Mouse (Mus musculus) spleen, adult 2 months (tissue): ENCODE measurements around the gene Rps2. TPM values are rescaled to one million over a fixed set of nuclear protein-coding genes. Genes with fewer than 3 reads are reported as not detected.

ENCODE experiments used
- DNase-seq, 2 experiments: peaks; one replicate each; pipeline versions ENCODE4 v3.0.0 to v3.0.0-alpha.2; 2012 to 2021; ENCODE audit warnings: low spot score in 2 of 2, low read depth in 1 of 2
- H3K27ac ChIP-seq: fragments of 200-500 bp; 2 replicates; pipeline ENCODE4 v1.5.1; 2012; ENCODE audit warnings: low read length, inconsistent platforms; ENCODE audit not compliant: insufficient read depth
- H3K27me3 ChIP-seq: fragments of 200-500 bp; 2 replicates; pipeline ENCODE4 v1.6.1; 2012; ENCODE audit warnings: mild to moderate bottlenecking, moderate library complexity, low read length, inconsistent platforms; ENCODE audit not compliant: control insufficient read depth, insufficient read depth
- H3K36me3 ChIP-seq: fragments of 200-500 bp; 2 replicates; pipeline ENCODE4 v1.6.1; 2012; ENCODE audit warnings: mild to moderate bottlenecking, low read length, inconsistent platforms; ENCODE audit not compliant: control insufficient read depth, insufficient read depth
- H3K4me1 ChIP-seq: fragments of 200-500 bp; 2 replicates; pipeline ENCODE4 v1.6.1; 2011; ENCODE audit warnings: inconsistent platforms; ENCODE audit not compliant: control insufficient read depth, insufficient read depth, insufficient read length
- H3K4me3 ChIP-seq: fragments of 200-500 bp; 2 replicates; pipeline ENCODE4 v1.5.1; 2011; ENCODE audit warnings: mild to moderate bottlenecking, inconsistent platforms; ENCODE audit not compliant: insufficient read depth, insufficient read length; ENCODE audit errors: extremely low read depth
- CTCF ChIP-seq: fragments of 200-500 bp; IDR thresholded peaks from 2 replicates; pipeline ENCODE4 v1.5.1; 2011; ENCODE audit warnings: mild to moderate bottlenecking, inconsistent platforms; ENCODE audit not compliant: insufficient read depth, insufficient read length, insufficient replicate concordance; ENCODE audit errors: extremely low read depth
- POLR2A ChIP-seq: fragments of 200-500 bp; IDR thresholded peaks from 2 replicates; pipeline ENCODE4 v1.6.1; 2011; ENCODE audit warnings: low read depth, low read length, inconsistent platforms
- WGBS: fragments of 180-500 bp; shearing (Covaris S2); methylation state at CpG from one replicate; pipeline ENCODE4 v1.1.7; 2018; 5-methylcytosine and 5-hydroxymethylcytosine counted together
- polyA plus RNA-seq: library from polyadenylated mRNA; depleted of rRNA; stranded (reverse); fragments of >200 nt; gene quantifications from 2 replicates; pipeline ENCODE4 v1.2.3, GENCODE M21; 2012

The Rps2 gene
- polyA plus RNA-seq, 1 experiment = 2,560 TPM

DNA sequence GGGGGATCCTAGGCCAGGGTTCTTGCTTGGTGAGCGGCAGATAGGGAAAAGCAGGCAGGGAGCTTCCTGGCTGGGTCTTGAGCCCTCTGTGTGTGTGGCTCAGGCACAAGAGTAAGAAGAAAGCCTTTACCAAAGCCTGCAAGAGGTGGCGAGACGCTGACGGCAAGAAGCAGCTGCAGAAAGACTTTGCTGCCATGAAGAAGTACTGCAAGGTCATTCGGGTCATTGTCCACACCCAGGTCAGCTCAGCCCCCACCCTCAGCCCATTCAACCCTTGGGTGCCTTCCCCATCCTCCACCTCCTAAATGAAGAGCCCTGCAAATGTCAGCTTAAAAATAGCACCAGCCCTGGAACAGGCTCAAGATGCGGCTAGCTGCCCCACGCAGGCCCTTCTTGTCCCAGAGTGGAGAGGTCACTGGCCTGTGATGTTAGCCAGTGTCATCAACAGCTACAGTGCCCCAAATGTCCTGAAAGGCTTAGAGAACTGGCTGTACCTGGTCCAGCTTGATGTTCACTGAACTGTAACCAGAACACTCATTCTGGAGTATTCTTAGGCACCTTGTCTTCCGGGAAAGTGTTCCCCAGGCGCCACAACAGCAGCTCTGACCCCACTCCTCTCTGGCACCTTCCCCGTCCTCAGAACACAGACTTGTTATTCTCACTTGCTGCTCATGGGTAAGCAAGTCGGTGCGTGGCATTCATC is 14.5 kb downstream of the Rps2 start:
- WGBS = 88% methylated on average over 12 of the region's 12 CpGs
- no peak for DNase-seq

DNA sequence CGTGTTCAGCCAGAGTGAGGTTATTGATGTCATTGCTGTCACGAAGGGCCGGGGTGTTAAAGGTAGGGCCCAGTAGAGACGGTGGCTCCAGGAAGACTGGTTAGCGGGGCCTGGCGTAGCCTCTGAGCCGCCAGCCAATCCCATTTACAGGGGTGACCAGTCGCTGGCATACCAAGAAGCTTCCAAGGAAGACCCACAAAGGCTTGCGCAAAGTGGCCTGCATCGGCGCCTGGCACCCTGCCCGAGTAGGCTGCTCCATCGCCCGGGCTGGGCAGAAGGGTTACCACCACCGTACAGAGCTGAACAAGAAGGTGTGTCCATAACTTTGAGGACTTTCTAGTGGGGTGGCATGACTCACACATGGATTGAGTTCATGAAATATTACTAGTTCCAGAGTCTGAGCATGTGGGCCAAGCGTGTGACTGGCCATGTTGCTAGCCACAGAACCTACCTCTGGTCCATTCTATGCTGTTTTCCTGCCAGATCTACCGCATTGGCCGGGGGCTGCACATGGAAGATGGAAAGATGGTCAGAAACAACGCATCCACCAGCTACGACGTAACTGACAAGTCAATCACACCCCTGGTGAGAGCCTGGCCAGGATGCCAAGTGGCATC is 15.6 kb downstream of the Rps2 start:
- Histone ChIP-seq H3K27ac (no peak overlapping the region), H3K27me3 (no peaks in the 10 kb centered on the region), H3K4me3 (no peak overlapping the region), H3K4me1 (peaks cover 7% of the 10 kb centered on the region; the same call in 1 of the 2 replicates), H3K36me3 (no peaks in the 10 kb centered on the region)
- TF ChIP-seq POLR2A = no peak
- DNase-seq = no peak
- 90% methylated on average over 21 of the region's 21 CpGs for WGBS

More for the DNA sequence above, 14.5 kb downstream of the Rps2 start:
- Histone ChIP-seq H3K36me3 (no peaks in the 10 kb centered on the region), H3K4me3 (no peak overlapping the region), H3K27me3 (no peaks in the 10 kb centered on the region), H3K4me1 (peaks cover 6% of the 10 kb centered on the region; the same call in 1 of the 2 replicates), H3K27ac (no peak overlapping the region)
- no peak for TF ChIP-seq POLR2A
- TF ChIP-seq CTCF = no peak

DNA sequence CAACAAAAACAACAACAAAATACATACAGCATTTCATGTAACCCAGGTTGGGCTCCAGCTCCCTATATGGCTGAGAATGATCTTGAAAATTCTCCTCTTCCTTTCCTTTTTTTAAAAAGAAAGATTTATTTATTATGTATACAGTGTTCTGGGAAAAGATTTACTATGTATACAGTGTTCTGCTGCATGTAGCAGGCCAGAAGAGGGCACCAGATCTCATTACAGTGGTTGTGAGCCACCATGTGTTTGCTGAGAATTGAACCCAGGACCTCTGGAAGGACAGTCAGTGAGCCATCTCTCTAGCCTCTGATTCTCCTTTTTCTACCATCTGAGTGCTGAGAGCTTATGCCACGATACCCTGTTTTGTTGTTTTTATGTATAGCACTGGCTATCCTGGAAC is 16.6 kb downstream of the Rps2 start:
- no peak for DNase-seq
- TF ChIP-seq POLR2A = no peak
- no peak for TF ChIP-seq CTCF
- no peaks in the 10 kb centered on the region for H3K36me3 ChIP-seq
- H3K27me3 ChIP-seq = no peaks in the 10 kb centered on the region
- H3K4me3 ChIP-seq = no peak overlapping the region
- peaks cover 7% of the 10 kb centered on the region; the same call in 1 of the 2 replicates for H3K4me1 ChIP-seq
- no peak overlapping the region for H3K27ac ChIP-seq
- 82% methylated on average over 1 of the region's 1 CpGs for WGBS

DNA sequence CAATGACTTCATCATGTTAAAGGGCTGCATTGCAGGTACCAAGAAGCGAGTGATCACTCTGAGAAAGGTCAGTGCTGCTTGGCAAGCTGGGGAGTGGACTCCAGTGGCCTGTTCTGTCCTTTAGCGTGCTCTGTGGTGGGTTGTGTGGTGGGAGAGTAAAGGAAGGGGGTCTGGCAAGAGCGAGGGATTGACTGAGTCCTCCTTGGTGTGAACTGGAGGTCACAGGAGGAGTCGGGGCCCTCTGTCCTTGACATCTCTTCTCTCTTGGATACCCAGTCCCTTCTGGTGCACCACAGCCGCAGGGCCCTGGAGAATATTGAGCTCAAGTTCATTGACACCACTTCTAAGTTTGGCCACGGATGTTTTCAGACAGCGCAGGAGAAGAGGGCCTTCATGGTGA is 17.5 kb downstream of the Rps2 start:
- Histone ChIP-seq H3K36me3 (peaks cover 4% of the 10 kb centered on the region), H3K27ac (no peak overlapping the region), H3K27me3 (no peaks in the 10 kb centered on the region), H3K4me3 (no peak overlapping the region), H3K4me1 (peaks cover 7% of the 10 kb centered on the region; the same call in 1 of the 2 replicates)
- WGBS = 91% methylated on average over 7 of the region's 7 CpGs
- DNase-seq = no peak
- no peak for TF ChIP-seq CTCF
- no peak for TF ChIP-seq POLR2A

DNA sequence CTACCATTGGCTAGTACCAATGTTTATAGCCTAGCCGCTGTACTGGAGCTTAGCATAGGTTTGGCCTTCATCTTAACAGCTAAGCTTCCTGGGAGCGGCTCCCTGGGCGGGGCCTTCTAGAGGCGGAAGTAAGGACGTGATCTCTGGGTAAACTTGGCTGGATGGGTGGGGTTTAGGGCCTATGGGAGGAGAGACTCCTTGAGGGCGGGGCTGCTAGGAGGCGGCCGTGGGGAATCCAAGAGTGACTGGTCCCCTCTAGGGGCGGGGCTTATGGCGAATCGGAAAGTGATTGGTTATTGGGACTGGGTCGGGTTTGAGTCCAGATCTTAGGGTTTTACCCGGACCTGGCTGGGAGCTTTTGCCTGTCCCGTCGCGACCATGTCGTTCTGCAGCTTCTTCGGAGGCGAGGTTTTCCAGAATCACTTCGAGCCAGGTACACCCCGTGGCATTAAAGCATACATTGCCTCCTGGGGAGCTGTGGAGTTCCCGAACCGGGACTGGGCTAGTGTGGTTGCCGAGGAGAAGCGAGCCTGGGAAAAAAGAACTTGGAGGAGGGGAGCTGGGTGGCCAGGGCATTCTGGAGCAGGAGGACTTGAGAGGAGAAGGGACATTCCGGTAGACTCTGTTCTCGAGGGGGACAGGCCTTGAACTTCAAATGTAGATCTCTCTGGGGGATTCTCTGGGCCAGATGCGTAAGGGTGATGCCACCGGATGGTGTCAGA is 18.6 kb downstream of the Rps2 start, which contains the start of gene Msrb1:
TSS of gene Msrb1 (plus strand) at position 313 of the 722 bp plus-strand sequence.
- TF ChIP-seq POLR2A (peak; percentile 49; the same call in 1 of the 2 replicates), CTCF (no peak)
- Histone ChIP-seq H3K27me3 (no peaks in the 10 kb centered on the region), H3K27ac (peak within 1 kb of the TSS; percentile 83), H3K4me3 (peak within 1 kb of the TSS; percentile 88), H3K4me1 (peaks cover 7% of the 10 kb centered on the region; the same call in 1 of the 2 replicates), H3K36me3 (peaks cover 6% of the 10 kb centered on the region)
- 1% methylated on average over 29 of the region's 29 CpGs for WGBS
- DNase-seq = peak; percentile 88 to 97

DNA sequence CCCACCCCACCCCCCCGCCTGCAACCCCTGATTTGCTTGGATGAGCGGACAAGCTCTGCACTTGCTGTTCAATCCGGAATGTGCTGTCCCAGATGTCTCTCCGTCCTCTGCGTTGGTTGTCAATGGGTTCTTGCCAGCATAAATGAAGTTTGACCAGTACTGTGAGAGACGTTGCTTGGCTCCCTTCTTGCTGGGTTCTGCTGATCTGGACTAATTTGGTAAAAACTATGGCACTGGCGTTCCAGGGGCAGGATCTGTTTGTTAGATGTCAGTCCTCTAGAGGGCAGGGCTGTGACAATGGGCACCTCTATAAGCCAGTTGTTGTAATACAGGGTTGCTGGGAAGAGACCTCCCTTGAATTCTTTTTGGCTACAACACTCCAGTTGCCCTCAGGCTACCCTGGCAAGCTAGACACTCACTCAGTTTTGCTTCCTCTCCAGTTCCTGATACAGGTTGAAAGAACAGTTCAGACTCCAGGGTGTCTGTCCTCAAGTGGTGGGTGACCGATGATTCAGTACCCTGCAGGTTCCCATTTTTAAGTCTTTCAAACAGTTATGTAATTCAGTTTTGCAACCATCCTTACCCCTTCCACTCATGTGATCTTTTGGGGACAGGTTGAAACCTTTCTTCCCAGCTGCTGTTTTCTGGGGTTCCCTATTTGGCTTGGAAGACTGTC is 19.4 kb downstream of the Rps2 start:
- WGBS = 36% methylated on average over 8 of the region's 8 CpGs
- no peak for DNase-seq
- H3K4me1 ChIP-seq = peaks cover 7% of the 10 kb centered on the region; the same call in 1 of the 2 replicates
- peak overlapping the region; percentile 88 for H3K4me3 ChIP-seq
- no peaks in the 10 kb centered on the region for H3K27me3 ChIP-seq
- TF ChIP-seq CTCF = no peak
- TF ChIP-seq POLR2A = no peak
- H3K36me3 ChIP-seq = peaks cover 9% of the 10 kb centered on the region
- H3K27ac ChIP-seq = no peak overlapping the region
